9 mouse cellular contexts compared by ENCODE assay signal in genomic region chr6:31100084-31100579, GRCm38 (mm10).
A peak's percentile ranks its signal among the peaks of the same experiment; 100 is the strongest.
DNase-seq lines count a peak whose midpoint lies in the region; ATAC-seq and TF ChIP-seq lines count a peak whose summit lies in the region.
"Had no signal": no experiment of that assay in that cellular context is flagged by ENCODE, and none has a peak within 500 bp of the region (broad histone marks: within the 10 kb centered on the region; RNA-seq: fewer than 3 reads in every experiment).

No protein-coding gene starts in this region.

- peaks cover 12% of the 10 kb centered on the region for H3K4me1 ChIP-seq in hindbrain, postnatal 0 days (ENCODE audit: insufficient read depth, low read length)
- H3K4me1 ChIP-seq: liver, embryonic 15.5 days had no signal

- H3K27ac ChIP-seq in hindbrain, postnatal 0 days, result no peak overlapping the region
- H3K27ac ChIP-seq: liver, embryonic 15.5 days had no signal

- 51% methylated on average over 12 of the region's 12 CpGs for WGBS in hindbrain, postnatal 0 days

- no peak for ATAC-seq in hindbrain, postnatal 0 days
- no peak for ATAC-seq in megakaryocyte progenitor cell, adult 5-6 weeks (replicated peaks; ENCODE audit: poor library complexity)
- no peak for ATAC-seq in frontal cortex, adult (ENCODE audit: low TSS enrichment)

- no peak overlapping the region for H3K4me3 ChIP-seq in myocyte
- no peak overlapping the region for H3K4me3 ChIP-seq in hindbrain, postnatal 0 days (ENCODE audit: low read length)
- H3K4me3 ChIP-seq: liver, embryonic 15.5 days had no signal

- no peaks in the 10 kb centered on the region for H3K27me3 ChIP-seq in myocyte (ENCODE audit: control insufficient read depth, insufficient read depth, insufficient read length)
- no peaks in the 10 kb centered on the region for H3K27me3 ChIP-seq in hindbrain, postnatal 0 days (ENCODE audit: insufficient read depth, low read length)
- H3K27me3 ChIP-seq: liver, embryonic 15.5 days had no signal

- H3K9me3 ChIP-seq in hindbrain, postnatal 0 days (ENCODE audit: low read length), result no peaks in the 10 kb centered on the region
- H3K9me3 ChIP-seq: liver, embryonic 15.5 days had no signal

- H3K4me2 ChIP-seq in myocyte (ENCODE audit: low read depth), result peak overlapping the region; percentile 73
- no peak overlapping the region for H3K4me2 ChIP-seq in hindbrain, postnatal 0 days (ENCODE audit: low read depth, low read length)
- H3K4me2 ChIP-seq: liver, embryonic 15.5 days had no signal

- no peak overlapping the region for H3ac ChIP-seq in myocyte (ENCODE audit: control insufficient read depth, insufficient read length)

- no peak overlapping the region for H3K9ac ChIP-seq in hindbrain, postnatal 0 days (replicated peaks; ENCODE audit: low read length)
- H3K9ac ChIP-seq: liver, embryonic 15.5 days had no signal

- peak; percentile 61 for DNase-seq in kidney, adult 9 months
- DNase-seq in kidney, postnatal 10 days, result no peak
- DNase-seq in adipocyte (ENCODE audit: low spot score), result peak; percentile 59
- peak; percentile 29 to 48 for DNase-seq in cerebellum, postnatal 36 days
- no peak for DNase-seq in hindbrain, postnatal 0 days (ENCODE audit: low spot score)

- TF ChIP-seq POLR2A in myocyte (IDR thresholded peaks at IDR 0.05; ENCODE audit: insufficient read length, low read depth), result peak; percentile 6

- peaks cover 12% of the 10 kb centered on the region for H3K36me3 ChIP-seq in myocyte (ENCODE audit: control insufficient read depth, insufficient read depth)
- no peaks in the 10 kb centered on the region for H3K36me3 ChIP-seq in hindbrain, postnatal 0 days (ENCODE audit: insufficient read depth, low read length)
- H3K36me3 ChIP-seq: liver, embryonic 15.5 days had no signal

- no peak for TF ChIP-seq CTCF in hindbrain, postnatal 0 days (IDR thresholded peaks at IDR 0.05; ENCODE audit: low read depth)

- H3K79me2 ChIP-seq in myocyte (ENCODE audit: control insufficient read depth, insufficient read depth), result peaks cover 98% of the 10 kb centered on the region

TF ChIP-seq in myocyte, 11 proteins besides CTCF, POLR2A, EP300 and RAD21:
- TF ChIP-seq SRF (IDR thresholded peaks at IDR 0.05; ENCODE audit: control insufficient read depth, insufficient read length, low read depth) (no peak), TCF3 (IDR thresholded peaks at IDR 0.05; ENCODE audit: insufficient read length, low read depth) (peak; percentile 25), REST (IDR thresholded peaks at IDR 0.05; ENCODE audit: insufficient read depth, insufficient read length) (no peak), MYOD1 (IDR thresholded peaks at IDR 0.05; ENCODE audit: control insufficient read depth in 1 of 3, insufficient read length in 2 of 3, low read depth in 2 of 3) (peak in 1 of 3 experiments; percentile 48), MYOG (IDR thresholded peaks at IDR 0.05; ENCODE audit: control insufficient read depth in 1 of 3, insufficient read depth in 1 of 3, insufficient read length in 2 of 3, low read depth in 2 of 3) (peak in 1 of 3 experiments; percentile 17), USF1 (IDR thresholded peaks at IDR 0.05; ENCODE audit: low read depth) (peak; percentile 43)

Comparison
In these comparisons a context has a peak if more than half of its experiments do, and no peak if none do; other contexts are left out.
1. DNase-seq: peak in kidney, adult 9 months (single experiment), adipocyte (single experiment) and cerebellum, postnatal 36 days (2 of 2); none in kidney, postnatal 10 days (single experiment) and hindbrain, postnatal 0 days (single experiment).